Mouse (Mus musculus) embryonic stem cell, embryonic (primary cell): ENCODE measurements around the gene Gsta4.
"Not testable (repeated sequence)": the region's sequence is repeated elsewhere in the genome, so short reads cannot be mapped to it uniquely, and the experiment has no call there.

Experiments used
- CTCF ChIA-PET, 4 experiments: fragments of 300-600 bp in 2 of 4; fragments of 350-600 bp in 2 of 4; sonication (Branson Sonifier 250); formaldehyde crosslinking; loops; one replicate each; lab custom pipeline; 2022; ENCODE audit warnings: inconsistent platforms in 2 of 4; lab: Charles Lee
- POLR2A ChIA-PET, 4 experiments: fragments of 300-600 bp in 2 of 4; fragments of 350-600 bp in 2 of 4; sonication (Branson Sonifier 250); formaldehyde crosslinking; loops; one replicate each; lab custom pipeline; 2022; ENCODE audit warnings: antibody characterized with exemption in 4 of 4, inconsistent platforms in 1 of 4; lab: Charles Lee

Gsta4 gene

GRCm38 (mm10) chr9:78182474-78182873, at the start of gene Gsta4:
Gene Gsta4, plus strand, starts transcription at chr9:78182774.
- POLR2A ChIA-PET: interaction anchor here in 1 of 4 experiments (1.1 to 1.8 kb wide), 2 partner anchors 9 to 18 kb away, joined by 6 to 16 read pairs; no protein-coding TSS in a partner anchor
- CTCF ChIA-PET: not testable (repeated sequence)

DNA sequence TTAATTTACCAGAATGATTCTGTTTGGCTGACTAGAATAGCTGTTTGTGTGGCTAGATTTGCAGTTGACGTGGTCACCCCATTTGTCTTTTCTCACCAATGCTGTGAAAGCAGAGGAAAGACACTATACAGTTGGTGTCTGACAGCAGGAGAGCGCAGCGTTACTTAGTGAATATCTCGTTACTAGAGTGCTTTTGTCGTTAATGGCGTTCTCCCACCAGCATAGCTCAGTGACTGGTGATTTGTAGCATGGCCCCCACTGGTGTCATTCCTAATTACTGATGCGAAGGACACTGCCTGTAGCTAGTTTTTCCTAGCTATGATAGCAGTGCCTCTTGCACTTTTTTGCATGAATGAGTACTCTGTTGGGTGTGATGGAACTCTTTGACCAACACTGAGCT, 46.9 kb upstream of the Gsta4 start:
- CTCF ChIA-PET: interaction anchor here in 2 of 4 experiments (0.6 to 0.8 kb wide), 2 partner anchors 22 to 38 kb away, joined by 3 read pairs; no protein-coding TSS in a partner anchor
- POLR2A ChIA-PET: interaction anchor here in 2 of 4 experiments (1.5 to 2.8 kb wide), 4 partner anchors 8 to 40 kb away, joined by 4 to 8 read pairs (median 4); no protein-coding TSS in a partner anchor

- ChIA-PET CTCF (interaction anchor here in 2 of 4 experiments (0.6 to 1.6 kb wide), 3 partner anchors 25 to 30 kb away, joined by 3 to 4 read pairs (median 3); no protein-coding TSS in a partner anchor), POLR2A (interaction anchor here in 2 of 4 experiments (0.7 to 2.8 kb wide), 11 partner anchors 9 to 60 kb away, joined by 3 to 8 read pairs (median 3); no protein-coding TSS in a partner anchor)
Measured at GRCm38 (mm10) chr9:78138044-78138676, 44.4 kb upstream of the Gsta4 start.

DNA sequence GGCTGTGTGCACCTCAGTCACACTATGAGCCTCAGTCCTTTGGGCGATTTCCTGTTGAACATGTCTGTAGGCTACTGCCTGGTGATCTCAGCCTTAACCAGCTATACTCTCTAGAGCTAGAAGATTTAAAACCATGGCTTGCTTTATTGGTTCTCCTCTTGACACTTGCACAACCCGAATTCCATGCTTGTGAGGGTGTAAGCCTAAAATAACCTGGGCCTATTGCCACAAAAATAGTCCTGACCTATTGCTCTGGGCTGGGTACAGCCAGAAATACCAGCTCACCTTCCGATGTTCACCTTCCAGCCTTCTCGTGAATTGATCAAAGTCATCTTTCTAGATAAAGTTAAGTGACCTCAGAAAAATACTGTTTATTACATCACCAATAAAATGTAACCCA, 43.1 kb upstream of the Gsta4 start:
- ChIA-PET POLR2A (interaction anchor here in 1 of 4 experiments (1.0 to 1.6 kb wide), 6 partner anchors 9 to 31 kb away, joined by 3 to 6 read pairs (median 4); no protein-coding TSS in a partner anchor), CTCF (interaction anchor here in 2 of 4 experiments (0.9 to 1.9 kb wide), 2 partner anchors 26 to 30 kb away, joined by 3 to 6 read pairs; no protein-coding TSS in a partner anchor)

GRCm38 (mm10) chr9:78146099-78146498, 36.5 kb upstream of the Gsta4 start:
- POLR2A ChIA-PET: interaction anchor here in 1 of 4 experiments (0.6 to 2.3 kb wide), 2 partner anchors 12 to 184 kb away, joined by 4 to 8 read pairs; no protein-coding TSS in a partner anchor
- CTCF ChIA-PET: interaction anchor here in 1 of 4 experiments (1.5 kb wide), 1 partner anchor 38 kb away, joined by 4 read pairs; the partner anchor contains the start of gene Fbxo9

DNA sequence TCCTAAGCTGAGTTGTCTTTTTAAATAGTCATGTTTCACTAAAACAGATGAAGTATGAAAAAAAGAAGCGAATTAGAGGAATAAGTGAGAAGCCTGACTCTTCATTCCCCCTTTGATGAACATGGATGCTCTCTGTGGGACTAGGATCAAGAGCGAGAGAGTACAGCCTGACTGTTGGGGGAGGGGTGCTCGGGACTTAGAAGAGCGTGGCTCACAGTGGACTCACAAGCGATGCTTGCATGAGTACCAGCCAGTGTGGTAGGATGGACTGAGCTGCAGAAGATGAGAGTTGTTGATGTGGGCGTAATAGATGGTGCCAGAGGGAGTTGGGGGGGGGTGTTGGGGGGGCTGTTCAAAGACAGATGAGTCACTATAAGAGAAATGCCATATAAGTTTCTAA, 35.9 kb upstream of the Gsta4 start:
- ChIA-PET CTCF (no interaction called here), POLR2A (interaction anchor here in 2 of 4 experiments (0.6 to 2.3 kb wide), 3 partner anchors 12 to 185 kb away, joined by 3 to 8 read pairs (median 4); no protein-coding TSS in a partner anchor)

DNA sequence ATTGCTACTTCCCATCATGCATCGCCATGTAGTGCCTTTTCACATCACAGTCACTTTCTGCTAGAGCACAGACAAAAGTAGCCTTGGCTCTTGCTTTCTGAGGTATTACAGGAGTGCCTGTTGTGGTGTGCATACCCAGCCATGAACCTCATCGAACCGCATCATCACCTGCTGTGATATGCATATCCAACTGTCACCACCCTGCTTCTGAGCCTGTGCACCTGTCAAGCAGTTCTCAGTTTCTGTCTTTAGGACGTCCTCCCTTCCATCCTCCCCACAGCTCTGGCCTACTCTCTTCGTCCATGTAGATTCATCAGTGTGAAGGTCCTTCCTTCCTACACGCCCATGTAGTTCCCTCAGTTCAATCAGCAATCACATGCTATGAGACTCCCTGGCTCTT, 34.4 kb upstream of the Gsta4 start:
- ChIA-PET CTCF (no interaction called here), POLR2A (no interaction called here)

DNA sequence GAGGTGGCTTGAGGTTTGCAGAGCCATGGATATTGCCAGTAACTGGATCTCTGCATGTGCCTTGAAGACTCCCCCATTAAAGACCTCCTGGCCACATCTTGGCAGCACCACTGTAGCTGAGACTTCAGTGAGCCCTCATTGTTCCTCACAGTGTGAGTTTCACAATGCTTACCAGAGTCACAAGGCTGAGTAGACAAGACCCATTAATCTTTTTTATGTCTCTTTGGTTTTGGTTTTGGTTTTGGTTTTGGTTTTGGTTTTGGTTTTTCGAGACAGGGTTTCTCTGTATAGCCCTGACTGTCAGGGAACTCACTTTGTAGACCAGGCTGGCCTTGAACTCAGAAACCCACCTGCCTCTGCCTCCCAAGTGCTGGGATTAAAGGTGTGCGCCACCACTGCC, 32.8 kb upstream of the Gsta4 start:
- POLR2A ChIA-PET, CTCF ChIA-PET: not testable (repeated sequence)

GRCm38 (mm10) chr9:78154211-78154977, 28.2 kb upstream of the Gsta4 start:
- POLR2A ChIA-PET: interaction anchor here in 1 of 4 experiments (1.3 to 2.1 kb wide), 4 partner anchors 15 to 50 kb away, joined by 4 to 6 read pairs (median 6); no protein-coding TSS in a partner anchor
- CTCF ChIA-PET: interaction anchor here in 3 of 4 experiments (0.6 to 1.6 kb wide), 4 partner anchors 11 to 42 kb away, joined by 3 to 5 read pairs (median 4); no protein-coding TSS in a partner anchor

DNA sequence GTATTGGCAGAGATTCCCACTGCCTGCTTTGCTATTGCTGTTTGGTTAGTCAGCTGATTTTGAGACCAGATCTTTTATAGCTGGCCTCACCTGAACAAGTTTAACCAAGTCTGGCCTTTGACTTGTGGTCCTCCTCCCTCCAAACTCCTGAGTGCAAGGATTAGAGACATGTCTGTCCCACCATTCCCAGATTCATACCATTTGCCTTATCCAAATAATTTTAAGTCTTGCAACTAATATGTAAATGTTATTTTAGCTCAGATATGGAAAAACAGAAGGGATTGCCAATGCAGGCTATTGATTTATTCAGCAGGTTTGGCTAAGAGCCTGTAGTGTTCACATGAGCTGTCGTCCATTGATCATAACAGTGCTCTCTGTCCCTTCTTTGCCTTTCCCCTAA, 25.4 kb upstream of the Gsta4 start:
- ChIA-PET POLR2A (interaction anchor here in 1 of 4 experiments (1.0 to 1.2 kb wide), 3 partner anchors 9 to 34 kb away, joined by 3 to 4 read pairs (median 4); no protein-coding TSS in a partner anchor), CTCF (interaction anchor here in 1 of 4 experiments (1.3 kb wide), 1 partner anchor 13 kb away, joined by 3 read pairs; no protein-coding TSS in a partner anchor)

DNA sequence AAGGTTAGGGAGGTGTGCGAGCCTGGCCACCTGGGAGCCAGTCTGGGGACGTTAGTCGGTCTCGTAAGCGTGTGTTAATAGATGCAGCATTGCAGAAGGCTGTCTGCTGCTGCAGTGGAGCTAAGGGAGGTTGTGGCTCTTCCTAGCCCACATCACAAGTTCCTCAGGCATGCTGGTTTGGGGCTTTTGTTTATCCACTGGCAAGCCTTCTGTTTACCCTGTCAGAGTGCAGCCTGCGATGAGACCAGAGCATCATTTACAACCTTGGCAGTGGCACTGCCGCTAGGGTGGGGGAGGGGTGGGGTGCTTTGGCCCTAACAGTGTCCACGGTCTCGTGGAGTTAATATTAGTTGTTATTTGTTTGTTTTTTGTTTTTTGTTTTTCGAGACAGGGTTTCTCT, 19.3 kb upstream of the Gsta4 start:
- CTCF ChIA-PET: interaction anchor here in 1 of 4 experiments (0.6 kb wide), 1 partner anchor 28 kb away, joined by 3 read pairs; no protein-coding TSS in a partner anchor
- POLR2A ChIA-PET: interaction anchor here in 2 of 4 experiments (0.5 to 2.3 kb wide), 3 partner anchors 10 to 13 kb away, joined by 3 to 6 read pairs (median 3); no protein-coding TSS in a partner anchor

GRCm38 (mm10) chr9:78164741-78165140, 17.8 kb upstream of the Gsta4 start:
- ChIA-PET POLR2A (interaction anchor here in 2 of 4 experiments (0.6 to 4.6 kb wide), 2 partner anchors 10 to 414 kb away, joined by 3 to 22 read pairs; no protein-coding TSS in a partner anchor), CTCF (interaction anchor here in 2 of 4 experiments (0.5 to 1.0 kb wide), 2 partner anchors 11 to 22 kb away, joined by 3 to 6 read pairs; no protein-coding TSS in a partner anchor)

DNA sequence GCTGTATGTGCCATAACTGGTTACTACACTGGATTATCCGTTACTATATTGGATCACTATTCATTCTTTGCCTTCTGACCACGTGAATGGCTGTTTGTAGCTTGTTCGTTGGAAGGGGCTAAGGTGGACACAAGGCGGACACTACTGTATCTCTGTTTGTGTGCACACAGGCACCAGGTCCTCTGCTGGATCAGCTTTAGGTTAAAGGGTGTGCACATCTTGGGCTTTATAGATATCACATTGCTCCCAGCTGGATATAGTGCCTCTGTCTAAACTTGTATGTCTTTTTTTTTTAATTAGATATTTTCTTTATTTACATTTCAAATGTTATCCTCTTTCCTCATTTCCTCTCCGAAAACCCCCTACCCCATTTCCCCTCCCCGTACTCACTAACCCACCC, 17.1 kb upstream of the Gsta4 start:
- ChIA-PET CTCF (interaction anchor here in 1 of 4 experiments (1.0 kb wide), 1 partner anchor 12 kb away, joined by 3 read pairs; no protein-coding TSS in a partner anchor), POLR2A (interaction anchor here in 2 of 4 experiments (0.6 to 4.6 kb wide), 6 partner anchors 9 to 415 kb away, joined by 3 to 22 read pairs (median 4); partner anchors contain the start of genes Fbxo9 (in 1 of the 2) and Ick (in 1 of the 2))

DNA sequence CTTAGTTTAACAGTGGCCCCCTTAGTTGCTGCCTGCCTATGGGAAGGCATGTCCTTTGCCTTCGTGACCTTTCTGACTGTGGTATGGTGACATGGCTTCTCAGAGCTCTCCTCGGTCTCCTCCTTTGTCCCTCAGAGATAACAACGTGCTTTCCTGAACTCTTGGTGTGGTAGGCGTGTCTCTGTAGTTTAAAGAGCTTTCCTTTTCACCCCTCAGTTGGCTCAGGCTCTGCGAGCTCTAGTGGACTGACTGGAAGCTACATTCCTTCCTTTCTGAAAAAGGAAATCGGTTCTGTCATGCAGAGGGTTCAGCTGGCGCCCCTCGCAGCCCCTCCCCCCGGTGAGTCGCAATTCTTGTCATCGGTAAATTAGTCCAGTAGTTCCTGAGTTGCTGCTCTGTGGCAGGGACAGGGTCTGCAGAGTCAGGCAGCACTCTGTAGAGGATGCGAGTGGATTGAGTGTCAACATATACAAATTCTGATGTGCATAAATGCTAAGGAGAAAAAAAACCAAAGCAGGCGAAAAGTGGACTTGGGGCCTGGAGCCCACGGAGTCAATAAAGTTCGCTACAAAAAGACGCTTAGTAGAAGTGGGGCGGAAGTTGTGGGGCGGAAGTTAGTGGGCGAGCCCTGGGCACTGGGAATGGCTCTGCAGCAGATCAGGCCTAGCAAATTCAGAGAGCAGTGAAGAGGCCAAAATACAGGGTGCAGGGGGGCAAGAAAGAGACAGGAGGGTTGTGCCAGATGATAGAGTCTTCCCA, 15.7 kb upstream of the Gsta4 start:
- ChIA-PET POLR2A (interaction anchor here (0.7 to 5.9 kb wide), 21 partner anchors 8 to 314 kb away, joined by 3 to 69 read pairs (median 5); partner anchors contain the start of genes Fbxo9 (in 2 of the 4) and Ick (in 1 of the 4)), CTCF (interaction anchor here in 3 of 4 experiments (0.9 to 4.7 kb wide), 6 partner anchors 9 to 219 kb away, joined by 3 to 26 read pairs (median 4); no protein-coding TSS in a partner anchor)

DNA sequence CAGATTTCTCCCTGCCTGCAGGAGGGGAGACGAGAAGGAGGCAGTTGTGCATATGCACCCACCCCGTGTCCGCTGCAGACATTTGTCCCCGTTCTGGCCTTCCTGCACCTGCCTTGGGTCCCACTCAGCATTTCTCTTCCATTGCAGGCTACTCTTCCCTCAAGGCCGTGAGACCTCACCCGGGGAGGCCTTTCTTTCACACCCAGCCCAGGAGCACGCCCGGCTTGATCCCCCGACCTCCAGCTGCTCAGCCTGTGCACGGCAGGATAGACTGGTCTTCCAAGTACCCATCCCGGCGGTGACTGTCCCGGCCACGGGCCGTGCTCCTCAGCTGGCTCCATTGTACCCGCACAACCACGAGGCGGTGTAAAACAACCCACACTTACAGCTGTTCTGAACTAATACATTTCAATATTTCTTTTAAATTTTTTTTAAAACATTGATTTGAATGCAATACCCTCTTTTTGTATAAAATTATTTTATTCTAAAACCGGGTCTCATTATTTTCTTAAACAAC, 15.1 kb upstream of the Gsta4 start:
- ChIA-PET CTCF (interaction anchor here in 2 of 4 experiments (1.0 to 4.7 kb wide), 4 partner anchors 24 to 55 kb away, joined by 4 to 26 read pairs (median 11); no protein-coding TSS in a partner anchor), POLR2A (interaction anchor here in 3 of 4 experiments (0.6 to 5.9 kb wide), 19 partner anchors 7 to 314 kb away, joined by 3 to 69 read pairs (median 9); partner anchors contain the start of gene Fbxo9 (in 1 of the 3))

DNA sequence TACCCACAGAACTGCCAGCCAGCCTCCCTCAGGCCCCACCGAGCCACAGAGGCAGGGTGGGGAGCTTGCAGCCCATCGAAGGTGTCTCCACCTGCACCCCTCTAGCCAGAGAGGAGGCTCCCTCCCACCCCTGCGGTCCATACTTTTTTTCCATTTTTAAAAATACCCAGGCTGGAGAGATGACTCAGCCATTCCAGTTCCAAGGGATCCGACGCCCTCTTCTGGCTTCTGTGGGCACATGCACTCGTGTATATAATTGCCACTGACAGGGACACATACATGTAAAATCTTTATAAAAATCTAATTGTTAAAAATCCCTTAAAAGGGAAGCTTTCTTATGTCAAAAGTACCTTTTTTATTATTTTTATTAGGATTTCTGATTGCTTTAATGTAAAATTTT, 13.7 kb upstream of the Gsta4 start:
- ChIA-PET CTCF (interaction anchor here (0.5 to 4.7 kb wide), 13 partner anchors 20 to 340 kb away, joined by 3 to 26 read pairs (median 3); no protein-coding TSS in a partner anchor), POLR2A (interaction anchor here in 3 of 4 experiments (0.6 to 5.9 kb wide), 26 partner anchors 21 to 789 kb away, joined by 3 to 69 read pairs (median 5); partner anchors contain the start of gene Fbxo9 (in 1 of the 3))
